Mouse (Mus musculus): ENCODE measurements around the gene Muc3. TPM values are rescaled to one million over a fixed set of nuclear protein-coding genes. Genes with fewer than 3 reads are reported as not detected.
"Not testable (repeated sequence)": the region's sequence is repeated elsewhere in the genome, so short reads cannot be mapped to it uniquely, and the experiment has no call there.

Gene Muc3
- polyA plus RNA-seq, 1 experiment from 2014 or later, result not detected

- Histone ChIP-seq H3K4me1 (peaks cover 27% of the 10 kb centered on the region), H3K36me3 (peaks cover 19% of the 10 kb centered on the region)
- not testable (repeated sequence) for H3K9me3 ChIP-seq (replicated peaks); DNase-seq (ENCODE audit: low spot score); H3K4me3 ChIP-seq; H3K27me3 ChIP-seq (ENCODE audit: low read depth, poor library complexity, severe bottlenecking); H3K27ac ChIP-seq (replicated peaks)
- 93% methylated on average over 3 of the region's 3 CpGs for WGBS
Observed at GRCm38 (mm10) chr5:137117994-137118393, 31.1 kb downstream of the Muc3 start.

- DNase-seq (ENCODE audit: low spot score), result no peak
- no peak overlapping the region for H3K4me3 ChIP-seq
- peaks cover 20% of the 10 kb centered on the region for H3K4me1 ChIP-seq
- no peaks in the 10 kb centered on the region for H3K27me3 ChIP-seq (ENCODE audit: low read depth, poor library complexity, severe bottlenecking)
- 86% methylated on average over 2 of the region's 2 CpGs for WGBS
- H3K9me3 ChIP-seq (replicated peaks), result no peaks in the 10 kb centered on the region; the same call in 1 of the 2 replicates
- no peak overlapping the region for H3K27ac ChIP-seq (replicated peaks)
- peaks cover 27% of the 10 kb centered on the region for H3K36me3 ChIP-seq
Observed at GRCm38 (mm10) chr5:137116987-137117386, 32.1 kb downstream of the Muc3 start.

GRCm38 (mm10) chr5:137115866-137116847, 33.0 kb downstream of the Muc3 start, which contains the start of gene Trim56:
Trim56 (minus strand) TSS chr5:137116209.
- H3K27me3 ChIP-seq (ENCODE audit: low read depth, poor library complexity, severe bottlenecking), result no peaks in the 10 kb centered on the region
- peak within 1 kb of the TSS; percentile 73 for H3K4me3 ChIP-seq
- peak within 1 kb of the TSS; percentile 93 for H3K27ac ChIP-seq (replicated peaks)
- H3K4me1 ChIP-seq, result peaks cover 20% of the 10 kb centered on the region
- no peaks in the 10 kb centered on the region; the same call in 1 of the 2 replicates for H3K9me3 ChIP-seq (replicated peaks)
- WGBS, result 12% methylated on average over 29 of the region's 29 CpGs
- H3K36me3 ChIP-seq, result peaks cover 28% of the 10 kb centered on the region
- peak; percentile 67 for DNase-seq (ENCODE audit: low spot score)

DNA sequence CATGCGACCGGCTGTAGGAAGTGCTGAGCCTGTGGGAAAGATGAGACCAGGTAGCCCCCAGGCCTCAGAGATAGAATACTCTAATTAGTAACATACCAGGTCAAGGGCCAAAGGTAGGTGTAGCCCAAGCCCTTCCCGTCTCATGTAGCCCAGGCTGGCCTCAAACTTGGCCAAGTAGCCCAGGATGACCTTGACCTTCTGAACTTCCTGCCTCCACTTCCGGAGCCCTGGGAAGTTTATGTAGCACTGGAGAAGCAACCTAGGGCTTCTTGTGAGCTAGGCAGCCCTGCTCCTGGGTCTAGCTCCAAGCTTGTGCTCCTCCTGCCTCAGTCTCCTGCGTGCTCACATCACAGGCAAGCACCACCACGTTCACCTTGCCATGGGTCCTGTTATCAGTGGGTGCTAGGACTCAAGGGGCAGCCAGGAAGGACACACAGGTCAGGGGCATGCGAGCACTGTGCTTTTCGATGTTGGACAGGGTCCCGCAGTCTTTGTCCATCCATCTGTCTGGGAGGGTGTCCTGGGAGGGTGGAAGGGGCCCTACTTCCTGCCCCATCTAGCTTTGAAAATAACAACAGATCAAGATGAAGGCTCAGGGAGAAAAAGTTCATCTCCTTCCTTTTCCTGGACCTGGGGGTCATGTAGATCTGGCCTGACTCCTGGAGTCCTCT, 34.1 kb downstream of the Muc3 start:
- Histone ChIP-seq H3K9me3 (replicated peaks) (no peaks in the 10 kb centered on the region; the same call in 1 of the 2 replicates), H3K4me1 (peaks cover 20% of the 10 kb centered on the region), H3K36me3 (peaks cover 28% of the 10 kb centered on the region), H3K27me3 (ENCODE audit: low read depth, poor library complexity, severe bottlenecking) (no peaks in the 10 kb centered on the region), H3K4me3 (peak overlapping the region; percentile 73), H3K27ac (replicated peaks) (peak overlapping the region; percentile 93)
- WGBS, result 89% methylated on average over 9 of the region's 9 CpGs
- DNase-seq (ENCODE audit: low spot score), result no peak

GRCm38 (mm10) chr5:137111542-137112408, 37.3 kb downstream of the Muc3 start:
- Histone ChIP-seq H3K4me1 (peaks cover 20% of the 10 kb centered on the region), H3K4me3 (no peak overlapping the region), H3K27me3 (ENCODE audit: low read depth, poor library complexity, severe bottlenecking) (no peaks in the 10 kb centered on the region), H3K36me3 (peaks cover 28% of the 10 kb centered on the region), H3K9me3 (replicated peaks) (no peaks in the 10 kb centered on the region; the same call in 1 of the 2 replicates), H3K27ac (replicated peaks) (no peak overlapping the region)
- no peak for DNase-seq (ENCODE audit: low spot score)
- WGBS, result 75% methylated on average over 5 of the region's 5 CpGs

GRCm38 (mm10) chr5:137110863-137111262, 38.3 kb downstream of the Muc3 start:
- no peak for DNase-seq (ENCODE audit: low spot score)
- no peak overlapping the region for H3K27ac ChIP-seq (replicated peaks)
- H3K4me1 ChIP-seq, result peaks cover 12% of the 10 kb centered on the region
- H3K36me3 ChIP-seq, result peaks cover 28% of the 10 kb centered on the region
- H3K27me3 ChIP-seq (ENCODE audit: low read depth, poor library complexity, severe bottlenecking), result no peaks in the 10 kb centered on the region
- H3K4me3 ChIP-seq, result no peak overlapping the region
- 92% methylated on average over 12 of the region's 12 CpGs for WGBS
- H3K9me3 ChIP-seq (replicated peaks), result no peaks in the 10 kb centered on the region; the same call in 1 of the 2 replicates

DNA sequence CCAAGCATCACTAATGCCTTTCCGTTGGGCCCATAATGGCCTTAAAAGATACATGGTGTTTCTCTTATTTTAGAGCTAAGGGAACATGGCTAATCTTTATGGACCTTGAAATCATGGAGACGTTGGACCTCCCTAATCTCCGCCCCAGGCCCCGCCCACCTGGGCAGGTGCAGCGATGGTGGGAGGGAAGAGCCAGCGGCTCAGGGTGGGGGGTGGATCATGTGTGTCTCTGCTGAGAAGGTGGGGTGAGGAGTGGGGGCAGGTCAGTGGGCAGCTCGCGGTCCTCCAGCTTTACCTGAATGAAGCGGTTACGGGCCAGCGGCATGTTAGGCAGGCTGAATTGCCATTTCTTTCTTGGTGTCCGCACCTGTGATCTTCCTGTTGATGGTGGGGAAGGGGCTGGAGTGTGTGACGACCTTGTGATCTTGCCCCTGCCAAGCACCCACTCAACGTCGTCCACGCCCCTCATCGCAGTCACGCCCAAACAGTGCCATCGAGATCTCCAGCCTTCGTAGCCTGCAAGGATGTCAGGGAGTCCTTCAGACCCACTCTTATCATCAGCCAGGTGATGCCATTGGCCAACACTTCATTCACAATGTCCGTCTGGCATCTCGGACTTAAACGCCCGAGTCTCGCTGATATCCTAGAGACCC, 39.1 kb downstream of the Muc3 start:
- no peak overlapping the region for H3K27ac ChIP-seq (replicated peaks)
- peaks cover 28% of the 10 kb centered on the region for H3K36me3 ChIP-seq
- peaks cover 4% of the 10 kb centered on the region for H3K4me1 ChIP-seq
- H3K27me3 ChIP-seq (ENCODE audit: low read depth, poor library complexity, severe bottlenecking), result no peaks in the 10 kb centered on the region
- H3K4me3 ChIP-seq, result no peak overlapping the region
- no peak for DNase-seq (ENCODE audit: low spot score)
- 62% methylated on average over 25 of the region's 25 CpGs for WGBS
- no peaks in the 10 kb centered on the region; the same call in 1 of the 2 replicates for H3K9me3 ChIP-seq (replicated peaks)

DNA sequence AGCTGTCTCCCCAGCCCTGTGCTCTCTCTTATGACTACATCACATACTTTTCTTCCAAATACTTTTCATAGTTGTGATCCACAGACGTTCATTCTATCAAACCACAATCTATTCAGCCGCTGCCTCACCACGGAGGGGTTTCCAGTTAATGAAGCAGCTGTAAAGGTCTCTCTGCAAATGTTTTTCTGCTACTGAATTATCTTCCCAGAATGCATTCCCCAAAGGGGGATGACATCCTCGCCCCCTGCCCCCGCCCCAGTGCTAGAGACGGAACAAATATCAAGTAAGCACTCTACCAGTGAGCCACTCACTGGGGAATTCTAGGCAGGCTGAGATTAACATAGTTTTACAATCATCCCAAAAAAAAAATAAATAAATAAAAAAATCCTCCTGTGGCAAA, 41.0 kb downstream of the Muc3 start:
- Histone ChIP-seq H3K27me3 (ENCODE audit: low read depth, poor library complexity, severe bottlenecking) (no peaks in the 10 kb centered on the region), H3K36me3 (peaks cover 10% of the 10 kb centered on the region), H3K4me1 (peaks cover 2% of the 10 kb centered on the region), H3K27ac (replicated peaks) (no peak overlapping the region), H3K4me3 (no peak overlapping the region), H3K9me3 (replicated peaks) (no peaks in the 10 kb centered on the region; the same call in 1 of the 2 replicates)
- WGBS, result 74% methylated on average over 6 of the region's 6 CpGs
- DNase-seq (ENCODE audit: low spot score), result no peak

GRCm38 (mm10) chr5:137107670-137108069, 41.5 kb downstream of the Muc3 start:
- no peak for DNase-seq (ENCODE audit: low spot score)
- Histone ChIP-seq H3K4me3 (no peak overlapping the region), H3K27me3 (ENCODE audit: low read depth, poor library complexity, severe bottlenecking) (no peaks in the 10 kb centered on the region), H3K27ac (replicated peaks) (no peak overlapping the region), H3K9me3 (replicated peaks) (no peaks in the 10 kb centered on the region; the same call in 1 of the 2 replicates), H3K36me3 (peaks cover 6% of the 10 kb centered on the region), H3K4me1 (peaks cover 6% of the 10 kb centered on the region)
- WGBS, result 86% methylated on average over 8 of the region's 8 CpGs

- H3K36me3 ChIP-seq, result 0 out of 2 replicates have a peak, but pooled peaks cover 2% of the 10 kb centered on the region
- H3K9me3 ChIP-seq (replicated peaks), result no peaks in the 10 kb centered on the region
- 8% methylated on average over 6 of the region's 6 CpGs for WGBS
- no peak overlapping the region for H3K4me3 ChIP-seq
- H3K27ac ChIP-seq (replicated peaks), result no peak overlapping the region
- H3K27me3 ChIP-seq (ENCODE audit: low read depth, poor library complexity, severe bottlenecking), result no peaks in the 10 kb centered on the region
- peak; percentile 81 for DNase-seq (ENCODE audit: low spot score)
- peaks cover 7% of the 10 kb centered on the region for H3K4me1 ChIP-seq
Observed at GRCm38 (mm10) chr5:137107024-137107423, 42.1 kb downstream of the Muc3 start.

GRCm38 (mm10) chr5:137106434-137106833, 42.7 kb downstream of the Muc3 start:
- Histone ChIP-seq H3K27me3 (ENCODE audit: low read depth, poor library complexity, severe bottlenecking) (no peaks in the 10 kb centered on the region), H3K9me3 (replicated peaks) (no peaks in the 10 kb centered on the region), H3K27ac (replicated peaks) (no peak overlapping the region), H3K36me3 (no peaks in the 10 kb centered on the region), H3K4me1 (peaks cover 7% of the 10 kb centered on the region), H3K4me3 (no peak overlapping the region)
- DNase-seq (ENCODE audit: low spot score), result no peak
- 79% methylated on average over 4 of the region's 4 CpGs for WGBS
